Mouse (Mus musculus): Measurements from ENCODE around the gene Nkpd1. TPM values are rescaled to one million over a fixed set of nuclear protein-coding genes. Genes with fewer than 3 reads are reported as not detected.

Nkpd1 gene
- total RNA-seq, 2 experiments from 2014 or later = 0.38 to 0.71 TPM

GRCm38 (mm10) chr7:19494751-19495474 lies 22.7 kb upstream of the Nkpd1 start:
- no peak for TF ChIP-seq CTCF (conservative IDR thresholded peaks at IDR 0.05)
- DNase-seq (ENCODE audit: low spot score in 2 of 2) = no peak
- Histone ChIP-seq H3K4me3 (no peak overlapping the region), H3K27ac (no peak overlapping the region)

- TF ChIP-seq CTCF (conservative IDR thresholded peaks at IDR 0.05) = no peak
- H3K4me3 ChIP-seq = no peak overlapping the region
- no peak for DNase-seq (ENCODE audit: low spot score in 2 of 2)
- H3K27ac ChIP-seq = no peak overlapping the region
Measured at GRCm38 (mm10) chr7:19495521-19496213, 22.0 kb upstream of the Nkpd1 start.

- Histone ChIP-seq H3K4me3 (no peak overlapping the region), H3K27ac (no peak overlapping the region)
- DNase-seq (ENCODE audit: low spot score in 2 of 2) = no peak
- no peak for TF ChIP-seq CTCF (conservative IDR thresholded peaks at IDR 0.05)
Measured at GRCm38 (mm10) chr7:19496214-19496555, 21.5 kb upstream of the Nkpd1 start.

- no peak for DNase-seq (ENCODE audit: low spot score in 2 of 2)
- no peak for TF ChIP-seq CTCF (conservative IDR thresholded peaks at IDR 0.05)
- H3K27ac ChIP-seq = no peak overlapping the region
- no peak overlapping the region for H3K4me3 ChIP-seq
Measured at GRCm38 (mm10) chr7:19498326-19498725, 19.3 kb upstream of the Nkpd1 start.

- Histone ChIP-seq H3K4me3 (no peak overlapping the region), H3K27ac (no peak overlapping the region)
- no peak for TF ChIP-seq CTCF (conservative IDR thresholded peaks at IDR 0.05)
- no peak for DNase-seq (ENCODE audit: low spot score in 2 of 2)
Measured at GRCm38 (mm10) chr7:19500420-19501363, 16.9 kb upstream of the Nkpd1 start.

- DNase-seq (ENCODE audit: low spot score in 2 of 2) = no peak
- no peak for TF ChIP-seq CTCF (conservative IDR thresholded peaks at IDR 0.05)
- H3K4me3 ChIP-seq = no peak overlapping the region
- H3K27ac ChIP-seq = no peak overlapping the region
Measured at GRCm38 (mm10) chr7:19501658-19502057, 16.0 kb upstream of the Nkpd1 start.

GRCm38 (mm10) chr7:19503481-19504068 lies 14.1 kb upstream of the Nkpd1 start:
- DNase-seq (ENCODE audit: low spot score in 2 of 2) = peak in 1 of 2 experiments; percentile 61
- Histone ChIP-seq H3K4me3 (no peak overlapping the region), H3K27ac (no peak overlapping the region)
- peak; percentile 97 for TF ChIP-seq CTCF (conservative IDR thresholded peaks at IDR 0.05)

- no peak overlapping the region for H3K4me3 ChIP-seq
- no peak overlapping the region for H3K27ac ChIP-seq
- DNase-seq (ENCODE audit: low spot score in 2 of 2) = no peak
- peak; percentile 43 for TF ChIP-seq CTCF (conservative IDR thresholded peaks at IDR 0.05)
Measured at GRCm38 (mm10) chr7:19506326-19506725, 11.3 kb upstream of the Nkpd1 start.

GRCm38 (mm10) chr7:19506969-19507611 lies 10.5 kb upstream of the Nkpd1 start:
- Histone ChIP-seq H3K4me3 (peak overlapping the region; percentile 96), H3K27ac (no peak overlapping the region)
- no peak for DNase-seq (ENCODE audit: low spot score in 2 of 2)
- no peak for TF ChIP-seq CTCF (conservative IDR thresholded peaks at IDR 0.05)

GRCm38 (mm10) chr7:19507612-19507981 lies 10.0 kb upstream of the Nkpd1 start:
- H3K27ac ChIP-seq = peak overlapping the region; percentile 86; the same call in 1 of the 2 replicates
- DNase-seq (ENCODE audit: low spot score in 2 of 2) = no peak
- H3K4me3 ChIP-seq = peak overlapping the region; percentile 96
- TF ChIP-seq CTCF (conservative IDR thresholded peaks at IDR 0.05) = no peak

GRCm38 (mm10) chr7:19508150-19508923 lies 9.3 kb upstream of the Nkpd1 start, which contains the start of the genes Bloc1s3 and Trappc6a:
Bloc1s3 (minus strand) TSS chr7:19508367.
Trappc6a (plus strand) TSS chr7:19508395.
- 0 out of 2 replicates have a peak, but pooled peaks have one; percentile 9 for TF ChIP-seq CTCF (conservative IDR thresholded peaks at IDR 0.05)
- H3K27ac ChIP-seq = peak within 1 kb of the TSS; percentile 86
- DNase-seq (ENCODE audit: low spot score in 2 of 2) = peak; percentile 92 to 94
- H3K4me3 ChIP-seq = peak within 1 kb of the TSS; percentile 96

All from layer of hippocampus, adult 2 months (tissue).